Mouse (Mus musculus) kidney, postnatal 4 days (tissue): ENCODE measurements around the gene Babam1.
A peak's percentile ranks its signal among the peaks of the same experiment; 100 is the strongest.
"Not testable (repeated sequence)": the region's sequence is repeated elsewhere in the genome, so short reads cannot be mapped to it uniquely, and the experiment has no call there.

ENCODE experiments used
- DNase-seq, 2 experiments: peaks; one replicate each; pipeline ENCODE4 v3.0.0; 2021; ENCODE audit warnings: mixed read lengths in 2 of 2

Babam1 gene

GRCm38 (mm10) chr8:71406099-71407015, 9.7 kb downstream of the Babam1 start:
- DNase-seq = peak; percentile 88 to 90

GRCm38 (mm10) chr8:71407441-71407840, 10.8 kb downstream of the Babam1 start:
- peak in 1 of 2 experiments; percentile 4 for DNase-seq

DNA sequence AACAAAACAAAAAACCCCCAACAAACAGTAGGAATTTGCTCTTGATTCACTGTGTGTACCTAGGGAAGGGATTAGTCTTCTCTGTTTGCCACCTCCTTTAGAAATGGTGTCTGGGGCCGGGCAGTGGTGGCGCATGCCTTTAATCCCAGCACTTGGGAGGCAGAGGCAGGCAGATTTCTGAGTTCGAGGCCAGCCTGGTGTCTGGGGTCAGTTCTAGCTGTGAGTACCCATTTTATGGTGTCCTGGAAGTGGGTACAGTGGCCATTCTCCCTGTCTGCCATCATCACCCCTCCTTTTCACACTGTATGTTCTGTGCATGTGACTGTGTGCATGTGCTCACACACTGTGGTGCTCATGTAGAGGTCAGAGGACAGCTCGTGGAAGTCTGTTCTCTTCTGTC, 11.6 kb downstream of the Babam1 start:
- DNase-seq = no peak

- peak in 1 of 2 experiments; percentile 20 for DNase-seq
Measured at GRCm38 (mm10) chr8:71411535-71412273, 15.0 kb downstream of the Babam1 start.

DNA sequence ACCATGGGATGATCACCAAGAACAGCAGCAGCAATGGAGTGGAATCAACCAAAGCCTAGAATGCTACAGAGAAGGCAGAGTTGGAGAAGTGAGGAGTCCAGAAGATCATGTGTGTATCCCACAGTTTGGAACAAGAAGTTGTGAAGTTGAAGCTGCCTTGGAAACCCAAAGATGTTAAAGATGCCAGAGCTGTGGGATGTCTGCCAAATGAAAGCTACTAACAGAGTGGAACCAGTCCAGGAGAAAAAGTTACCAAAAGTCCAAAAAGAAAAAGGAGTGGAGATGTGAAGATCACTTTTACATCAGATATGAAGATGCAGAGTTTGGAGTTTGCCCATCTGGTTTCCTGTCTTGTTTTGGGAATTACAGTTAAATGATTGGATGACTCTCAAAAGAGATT, 25.5 kb downstream of the Babam1 start:
- DNase-seq = no peak

DNA sequence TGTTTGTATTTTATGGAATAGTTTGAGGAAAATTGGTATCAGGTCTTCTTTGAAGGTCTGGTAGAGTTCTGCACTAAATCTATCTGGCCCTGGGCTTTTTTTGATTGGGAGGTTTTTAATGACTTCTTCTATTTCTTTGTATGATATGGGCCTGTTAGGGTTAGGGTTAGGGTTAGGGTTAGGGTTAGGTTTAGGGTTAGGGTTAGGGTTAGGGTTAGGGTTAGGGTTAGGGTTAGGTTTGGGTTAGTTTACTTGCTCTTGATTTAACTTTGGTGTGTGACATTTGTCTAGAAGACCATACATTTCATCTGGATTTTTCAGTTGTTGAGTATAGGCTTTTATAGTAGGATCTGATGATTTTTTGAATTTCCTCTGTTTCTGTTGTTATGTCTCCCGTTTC, 36.3 kb downstream of the Babam1 start:
- DNase-seq = not testable (repeated sequence)

DNA sequence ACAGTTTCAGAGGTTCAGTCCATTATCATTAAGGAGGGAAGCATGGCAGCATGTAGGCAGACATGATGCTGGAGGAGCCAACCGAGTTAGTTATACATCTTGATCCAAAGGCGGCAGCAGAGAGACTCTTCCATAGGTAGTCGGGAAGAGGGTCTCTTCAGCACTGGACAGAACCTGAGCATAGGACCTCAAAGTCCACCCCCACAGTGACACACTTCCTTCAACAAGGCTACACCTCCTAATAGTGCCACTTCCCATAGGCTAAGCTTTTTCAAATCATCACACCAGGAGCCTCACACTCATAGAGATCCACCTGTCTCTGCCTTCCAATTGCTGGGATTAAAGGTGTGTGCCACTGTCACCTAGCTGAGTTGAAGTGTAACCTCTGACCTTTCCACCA, 40.4 kb downstream of the Babam1 start:
- DNase-seq = no peak

DNA sequence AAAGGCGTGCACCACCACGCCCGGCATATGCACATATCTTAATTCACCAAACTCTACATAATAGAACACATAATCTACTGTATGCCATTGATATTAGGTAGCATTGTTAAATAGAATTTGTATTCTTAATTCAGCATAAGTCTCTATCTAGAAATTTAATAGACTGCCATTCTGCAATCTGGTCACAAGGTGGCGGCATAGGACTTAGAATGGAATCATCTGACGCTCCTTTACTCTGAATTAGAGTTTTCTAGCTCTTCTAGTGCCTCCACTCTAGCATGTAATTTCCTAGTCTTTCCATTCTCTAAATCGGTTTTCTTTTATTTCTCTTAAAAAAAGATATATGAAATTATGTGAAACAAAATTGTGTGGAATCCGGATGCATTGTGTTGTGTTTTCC, 44.7 kb downstream of the Babam1 start:
- peak; percentile 37 to 44 for DNase-seq

DNA sequence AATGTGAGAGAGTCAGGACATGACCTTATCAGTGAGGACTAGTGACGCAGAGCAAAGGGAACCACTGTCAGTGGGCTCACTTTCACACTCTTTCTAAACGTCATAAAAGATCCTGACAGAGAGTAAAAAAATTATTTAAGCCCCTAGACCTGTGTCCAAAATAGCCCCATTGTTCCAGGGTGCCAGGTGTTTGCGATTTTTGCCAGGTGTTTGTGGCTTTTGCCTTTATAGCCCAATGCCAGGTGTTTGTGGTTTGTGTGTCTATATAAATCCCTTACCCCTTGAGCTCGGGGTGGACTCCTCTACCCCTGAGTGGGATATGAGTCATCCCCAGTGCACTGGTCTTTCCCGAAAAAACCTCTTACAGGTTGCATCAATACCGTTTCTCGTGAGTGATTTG, 48.4 kb downstream of the Babam1 start:
- no peak for DNase-seq

DNA sequence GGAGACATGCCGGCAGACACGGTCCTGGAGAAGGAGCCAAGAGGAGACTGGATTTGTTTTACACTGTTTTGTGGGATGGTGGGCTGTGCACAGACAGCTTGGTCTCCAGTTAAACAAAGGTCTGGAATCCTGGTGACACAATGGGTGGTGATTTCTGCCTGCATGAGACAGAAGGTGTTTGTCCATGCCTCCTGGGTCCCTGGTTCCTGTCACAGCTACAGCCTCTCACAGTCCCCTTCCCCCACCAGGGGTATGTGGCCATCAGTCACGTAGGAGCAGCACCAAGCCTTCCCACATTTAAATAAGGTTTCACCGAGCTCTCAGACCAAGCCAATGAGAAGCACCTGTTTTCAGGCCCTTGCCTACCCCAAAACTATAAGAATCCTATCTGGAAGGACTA, 54.7 kb downstream of the Babam1 start:
- DNase-seq = no peak

GRCm38 (mm10) chr8:71451777-71452176, 55.1 kb downstream of the Babam1 start:
- no peak for DNase-seq

GRCm38 (mm10) chr8:71452669-71453068, 56.0 kb downstream of the Babam1 start:
- no peak for DNase-seq
